Mouse (Mus musculus): ENCODE measurements around the gene Tjp3. TPM values are rescaled to one million over a fixed set of nuclear protein-coding genes. Genes with fewer than 3 reads are reported as not detected.
"Not testable (repeated sequence)": the region's sequence is repeated elsewhere in the genome, so short reads cannot be mapped to it uniquely, and the experiment has no call there.

Tjp3 gene
- total RNA-seq, 2 experiments from 2014 or later: 0.15 to 0.47 TPM

DNA sequence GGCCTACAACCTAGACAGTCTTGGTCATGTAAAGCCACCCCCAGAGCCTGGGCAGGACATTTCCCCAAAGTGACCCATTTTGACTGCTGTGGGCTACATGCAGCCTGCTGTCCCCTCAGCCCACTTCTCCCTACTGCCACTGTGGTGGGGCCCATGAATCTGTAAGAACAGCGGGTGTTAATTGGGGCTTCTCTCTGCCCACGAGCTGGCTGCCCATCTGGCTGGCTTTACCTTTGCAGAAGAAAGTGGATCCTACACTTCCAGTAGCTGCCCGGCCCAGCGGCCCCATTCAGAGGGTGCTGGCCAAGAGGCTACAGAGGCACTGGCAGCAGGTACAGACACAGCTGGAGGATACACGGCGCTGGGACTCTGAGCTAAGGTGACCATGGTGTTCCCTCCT lies 46.2 kb downstream of the Tjp3 start:
- DNase-seq (ENCODE audit: low spot score in 2 of 2): no peak
- intact Hi-C loops (cut with DNase I): no loop called here

DNA sequence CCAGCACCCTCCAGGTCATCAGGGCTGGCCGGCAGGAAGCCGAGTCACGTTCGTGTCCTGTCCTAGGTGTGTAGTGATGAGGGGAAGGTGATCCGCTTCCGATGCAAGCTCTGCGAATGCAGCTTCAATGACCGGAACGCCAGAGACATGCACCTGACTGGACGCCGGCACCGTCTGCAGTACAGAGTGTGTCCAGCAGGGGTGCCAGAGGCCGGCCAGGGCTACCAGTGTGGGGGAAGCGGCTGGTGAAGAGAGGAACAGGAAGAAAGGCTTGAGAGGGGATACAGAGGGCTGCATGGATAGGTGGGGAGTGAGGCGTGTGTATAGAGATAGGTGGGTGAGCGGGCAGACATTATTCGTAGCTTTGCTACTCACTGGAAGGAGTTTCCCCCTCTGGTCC lies 46.8 kb downstream of the Tjp3 start:
- intact Hi-C loops (cut with DNase I): loop anchor here (5.0 kb wide), 1 partner anchor 47 kb away; no protein-coding TSS in a partner anchor
- DNase-seq (ENCODE audit: low spot score in 2 of 2): peak; percentile 78 to 79

DNA sequence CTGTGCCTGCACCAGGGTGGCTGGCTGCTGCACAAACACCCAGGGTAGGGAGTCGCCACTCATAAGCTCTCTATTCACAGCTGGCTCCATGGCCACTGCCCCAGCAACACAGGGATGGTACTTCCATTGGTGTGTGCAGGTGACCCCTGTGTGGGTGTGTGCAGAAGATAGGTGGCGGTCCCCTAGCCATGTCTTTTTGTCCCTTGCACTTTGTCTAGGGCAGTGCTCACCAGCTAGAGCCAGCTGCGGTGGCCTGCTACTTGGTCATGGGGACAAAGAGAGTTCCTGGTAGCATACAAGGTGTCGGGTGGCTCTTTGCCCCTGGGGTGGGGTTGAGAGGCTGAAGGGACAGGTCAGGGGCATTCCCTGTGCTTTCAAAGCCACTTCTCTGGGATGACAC lies 47.2 kb downstream of the Tjp3 start:
- intact Hi-C loops (cut with DNase I): loop anchor here (5.0 kb wide), 1 partner anchor 47 kb away; no protein-coding TSS in a partner anchor

DNA sequence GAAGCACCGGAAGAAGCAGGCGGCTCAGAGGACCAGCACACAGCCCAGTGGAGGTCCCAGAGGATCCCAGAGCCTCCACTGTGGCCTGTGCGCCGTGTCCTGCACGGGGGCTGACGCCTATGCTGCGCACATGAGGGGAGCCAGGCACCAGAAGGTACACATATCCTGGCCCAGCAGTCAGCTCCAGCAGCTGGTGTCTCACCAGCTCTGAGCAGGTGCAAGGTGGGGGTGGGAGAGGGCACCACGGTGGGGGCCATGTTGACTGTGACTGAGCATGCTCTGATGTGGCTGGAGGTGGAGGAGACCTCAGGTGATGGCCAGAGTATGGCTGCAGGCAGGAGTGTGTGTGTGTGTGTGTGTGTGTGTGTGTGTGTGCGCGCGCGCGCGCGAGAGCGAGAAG lies 49.4 kb downstream of the Tjp3 start:
- intact Hi-C loops (cut with DNase I): loop anchor here (5.0 kb wide), 1 partner anchor 45 kb away; no protein-coding TSS in a partner anchor

More for the DNA sequence above, 47.2 kb downstream of the Tjp3 start:
- no peak for DNase-seq (ENCODE audit: low spot score in 2 of 2)

DNA sequence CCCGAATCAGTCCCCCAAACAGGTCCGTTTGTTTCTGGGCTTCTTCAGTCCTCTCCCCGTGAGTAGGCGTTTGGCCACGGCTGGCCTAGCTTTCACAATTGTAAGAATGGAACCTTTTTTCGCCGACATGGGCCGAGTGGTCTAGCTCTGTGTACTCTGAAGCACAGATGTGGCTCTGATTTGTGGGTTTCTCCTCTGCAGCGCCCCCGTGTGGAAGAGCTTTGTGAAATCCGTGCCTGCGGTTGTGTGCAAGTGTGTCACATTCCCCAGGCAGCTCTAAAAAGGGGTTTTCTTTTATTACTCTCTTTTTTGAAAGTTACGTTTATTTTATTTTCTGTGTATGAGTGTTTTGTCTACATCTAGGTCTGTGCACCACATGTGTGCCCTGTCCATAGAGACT lies 50.5 kb downstream of the Tjp3 start:
- intact Hi-C loops (cut with DNase I): loop anchor here (5.0 kb wide), 1 partner anchor 44 kb away; no protein-coding TSS in a partner anchor
- peak; percentile 76 to 81 for DNase-seq (ENCODE audit: low spot score in 2 of 2)

More for the DNA sequence above, 49.4 kb downstream of the Tjp3 start:
- DNase-seq (ENCODE audit: low spot score in 2 of 2): no peak

DNA sequence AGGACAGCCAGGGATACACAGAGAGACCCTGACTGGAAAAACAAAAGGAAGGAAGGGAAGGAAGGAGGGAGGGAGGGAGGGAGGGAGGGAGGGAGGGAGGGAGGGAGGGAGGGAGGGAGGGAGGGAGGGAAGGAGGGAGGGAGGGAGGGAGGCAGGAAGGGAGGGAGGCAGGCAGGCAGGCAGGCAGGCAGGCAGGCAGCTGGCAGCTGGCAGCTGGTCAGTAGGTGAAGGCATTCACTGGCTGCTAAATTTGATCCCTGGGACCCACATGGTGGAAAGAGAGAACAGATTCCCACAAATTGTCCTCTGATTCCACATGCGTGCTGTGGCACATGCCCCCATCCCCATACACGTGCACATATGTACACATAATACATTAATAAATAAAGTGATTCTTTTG lies 52.8 kb downstream of the Tjp3 start:
- DNase-seq (ENCODE audit: low spot score in 2 of 2): no peak
- intact Hi-C loops (cut with DNase I): no loop called here

DNA sequence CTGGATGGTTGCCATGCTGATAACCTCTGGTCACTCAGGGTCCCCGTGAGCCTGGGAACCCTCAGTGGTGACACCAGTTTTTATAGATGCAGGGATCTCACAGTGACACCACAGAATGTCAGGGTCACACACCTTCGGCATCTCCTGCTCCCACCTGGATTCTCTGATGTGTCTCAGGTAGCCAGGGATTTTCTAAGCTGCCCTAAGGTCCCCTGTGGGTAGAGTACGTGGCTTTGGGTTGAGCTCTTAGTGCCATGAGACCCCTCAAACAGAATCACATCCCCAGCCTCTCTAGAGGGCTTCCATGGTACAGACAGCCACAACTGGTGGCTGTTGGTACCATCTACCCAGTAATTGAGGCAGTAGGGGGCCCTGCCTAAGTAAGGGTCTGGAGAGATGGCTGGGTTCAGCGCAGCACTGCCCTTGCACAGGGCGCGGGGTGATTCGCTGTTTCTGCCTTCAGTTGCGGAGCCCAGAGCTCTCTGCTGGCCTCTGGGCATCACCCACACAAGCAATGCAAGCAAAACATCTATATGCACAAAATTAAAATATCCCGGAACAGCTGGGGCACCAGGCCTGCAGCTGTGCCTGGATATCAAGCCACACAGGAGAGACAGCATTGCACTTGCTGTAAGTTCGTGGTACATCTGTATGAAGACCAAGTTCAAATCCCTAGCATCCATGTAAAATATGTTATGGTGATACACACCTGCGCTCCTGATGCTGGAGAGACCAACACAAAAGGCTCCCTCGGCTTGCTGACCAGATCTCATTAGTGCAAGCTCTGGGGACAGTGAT lies 54.7 kb downstream of the Tjp3 start:
- intact Hi-C loops (cut with DNase I): no loop called here
- DNase-seq (ENCODE audit: low spot score in 2 of 2): no peak

DNA sequence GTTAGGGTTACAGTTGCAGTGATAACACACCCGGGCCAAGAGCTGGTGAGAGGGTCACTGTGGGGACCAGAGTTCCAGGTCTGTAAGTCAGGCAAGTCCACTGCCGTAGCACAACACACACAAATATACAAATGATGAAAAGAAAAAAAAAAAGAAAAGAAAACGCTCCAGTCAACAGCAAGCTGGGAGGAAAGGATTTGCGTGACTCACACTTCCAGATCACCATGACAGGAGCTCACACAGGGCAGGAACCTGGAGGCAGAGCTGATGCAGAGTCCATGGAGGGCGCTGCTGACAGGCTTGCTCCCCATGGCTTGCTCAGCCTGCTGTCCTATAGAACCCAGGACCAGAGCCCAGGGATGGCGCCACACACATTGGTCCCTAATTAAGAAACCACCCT lies 57.2 kb downstream of the Tjp3 start:
- no peak for DNase-seq (ENCODE audit: low spot score in 2 of 2)
- intact Hi-C loops (cut with DNase I): no loop called here

DNA sequence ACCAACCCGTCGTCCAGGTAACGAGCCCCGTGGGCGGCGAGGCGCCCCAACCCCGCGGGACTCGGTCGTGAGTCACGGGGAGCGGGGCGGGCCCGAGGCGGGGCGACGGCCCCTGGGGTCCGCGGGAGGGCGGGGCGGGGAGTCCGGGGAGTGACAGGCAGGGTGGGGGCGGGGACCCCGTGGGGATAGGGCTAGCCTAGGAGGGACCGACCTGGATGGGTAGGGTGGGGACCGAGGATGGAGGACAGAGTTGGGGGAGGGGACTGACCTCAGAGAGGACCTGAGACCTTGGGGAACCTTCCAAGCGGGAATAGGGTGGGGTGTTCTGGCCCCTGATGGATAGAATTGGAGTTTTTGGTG lies 58.2 kb downstream of the Tjp3 start:
- intact Hi-C loops (cut with DNase I): no loop called here
- DNase-seq (ENCODE audit: low spot score in 2 of 2): no peak

DNA sequence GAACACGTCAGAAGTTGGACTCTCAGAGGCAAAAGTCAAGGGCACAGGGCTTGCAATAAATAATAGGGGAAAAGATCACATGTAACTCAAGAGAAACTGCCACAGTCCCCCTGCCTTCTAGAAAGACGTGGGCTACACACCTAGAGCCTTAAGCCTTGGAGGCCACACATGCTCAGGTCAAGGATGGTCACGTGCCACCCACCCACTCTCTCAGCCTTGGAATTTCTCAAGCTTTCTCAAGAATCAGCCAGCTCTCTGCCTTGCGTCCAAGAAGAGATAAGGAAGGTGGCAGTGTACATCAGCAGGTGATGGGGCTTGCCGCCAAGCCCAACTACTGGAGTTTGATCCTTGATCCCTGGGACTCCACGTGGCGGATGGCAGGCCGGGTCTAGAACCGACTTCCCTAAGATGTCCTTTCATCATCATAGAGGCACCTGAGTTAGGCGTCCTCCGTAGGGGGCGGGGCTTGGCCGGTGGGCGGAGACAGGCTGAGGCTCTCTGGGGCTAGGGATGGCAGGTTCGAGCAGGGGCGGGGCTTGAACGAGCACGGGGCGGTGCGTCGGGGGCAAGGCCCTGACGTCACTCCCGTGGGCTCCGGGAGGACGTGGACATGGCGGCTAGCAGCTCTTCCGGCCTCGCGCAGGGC lies 58.7 kb downstream of the Tjp3 start, which contains the start of gene Zfr2:
Gene Zfr2, plus strand, starts transcription at position 576 of the 646 bp plus-strand sequence.
- DNase-seq (ENCODE audit: low spot score in 2 of 2): peak; percentile 93
- intact Hi-C loops (cut with DNase I): no loop called here

DNA sequence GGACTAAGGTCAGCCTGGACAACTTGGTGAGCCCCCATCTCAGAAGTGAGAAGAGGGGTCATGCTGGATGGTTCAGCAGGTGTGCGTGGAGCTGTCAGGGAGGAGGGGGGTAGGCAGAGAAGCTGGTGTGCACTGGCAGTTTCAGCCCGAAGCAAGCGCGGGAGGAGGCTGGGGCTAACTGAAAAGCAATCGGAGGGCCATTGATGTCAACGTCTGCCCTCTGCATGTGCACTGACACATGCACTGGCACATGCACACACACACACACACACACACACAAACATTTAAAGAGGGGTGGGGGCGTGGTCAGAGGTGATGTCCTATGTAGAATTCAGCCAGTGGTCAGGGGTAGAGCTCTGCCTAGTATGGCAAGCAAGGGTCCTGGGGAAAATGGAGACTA lies 59.9 kb downstream of the Tjp3 start:
- no peak for DNase-seq (ENCODE audit: low spot score in 2 of 2)
- intact Hi-C loops (cut with DNase I): no loop called here

DNA sequence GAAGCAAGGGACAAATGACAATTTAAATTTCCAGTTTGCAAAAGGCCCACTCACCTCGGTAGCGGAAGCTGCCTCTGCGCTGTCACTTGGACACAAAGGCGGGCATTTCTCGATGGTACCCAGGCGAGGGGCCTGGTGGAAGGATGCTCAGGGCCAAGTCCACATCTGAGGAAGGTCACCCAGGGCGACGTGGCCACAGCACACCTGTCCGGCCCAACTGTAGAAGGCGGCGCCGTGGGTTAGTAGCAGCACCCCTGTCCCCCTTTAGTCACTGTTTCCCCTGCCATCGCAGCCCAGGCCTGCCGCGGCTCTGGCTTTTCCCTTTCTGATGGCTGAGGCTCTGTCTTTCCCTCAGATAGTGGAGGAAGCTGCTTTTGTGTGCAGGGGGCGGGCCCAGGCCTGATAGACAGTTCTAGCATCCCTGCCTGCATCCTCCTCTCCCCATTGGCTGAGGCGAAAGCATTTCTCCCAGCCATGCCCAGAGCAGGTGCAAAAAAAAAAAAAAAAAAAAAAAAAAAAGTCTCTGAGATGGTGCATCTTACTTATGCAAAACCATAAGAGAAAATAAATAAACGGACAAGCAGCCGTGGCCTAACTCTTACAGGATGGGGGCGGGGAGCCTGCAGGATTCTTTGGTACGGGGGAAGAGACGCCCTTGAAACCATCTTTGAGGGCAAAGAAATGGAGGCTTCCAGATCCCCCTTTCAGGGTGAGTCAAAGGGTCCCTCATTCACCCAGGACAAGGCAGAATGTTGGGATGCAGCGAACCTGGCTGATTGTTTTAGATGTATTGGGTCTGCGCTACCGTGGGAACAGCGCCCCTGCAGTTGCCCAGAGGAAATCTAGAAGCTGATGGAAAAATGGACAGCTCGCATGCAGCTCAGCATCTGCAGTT lies 60.7 kb downstream of the Tjp3 start, which contains the start of gene Atcay:
Gene Atcay, minus strand, starts transcription at position 396 of the 895 bp plus-strand sequence.
- intact Hi-C loops (cut with DNase I): no loop called here

DNA sequence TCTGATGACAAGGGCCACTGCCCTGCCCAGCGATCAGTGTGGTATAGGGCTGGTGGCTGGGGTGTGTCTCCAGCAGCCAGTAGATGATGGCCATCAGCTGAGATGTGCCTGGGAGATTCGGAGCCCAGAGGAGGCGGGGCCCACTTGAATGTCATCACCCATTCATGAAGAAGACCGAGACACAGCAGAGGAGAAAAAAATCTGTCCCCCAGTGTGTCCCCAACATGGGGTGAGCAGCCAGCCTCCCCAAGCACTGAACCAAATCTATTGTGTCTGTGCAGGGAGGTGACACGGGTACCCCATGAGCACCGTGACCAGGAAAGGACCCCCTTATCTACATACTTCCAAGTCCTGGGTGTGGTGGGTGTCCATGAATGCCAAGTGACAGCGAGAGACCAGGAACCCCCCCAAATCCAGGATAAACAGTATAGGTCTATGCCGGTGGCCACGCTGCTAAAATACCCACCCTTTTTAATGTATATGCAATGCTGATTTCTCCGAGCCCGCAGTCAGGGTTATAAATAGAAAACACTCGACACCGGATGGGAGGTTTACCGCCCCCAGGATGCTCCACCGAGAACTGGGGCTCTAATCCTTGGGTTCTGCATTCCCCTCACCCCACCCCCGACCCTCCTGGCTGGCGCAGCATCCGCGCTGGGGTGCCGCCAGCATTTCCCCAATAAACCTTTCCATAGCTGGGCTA lies 61.5 kb downstream of the Tjp3 start:
- intact Hi-C loops (cut with DNase I): no loop called here
- DNase-seq (ENCODE audit: low spot score in 2 of 2): peak in 1 of 2 experiments; percentile 68

More for the DNA sequence above, 60.7 kb downstream of the Tjp3 start, which contains the start of gene Atcay:
- DNase-seq (ENCODE audit: low spot score in 2 of 2): peak; percentile 89 to 91

DNA sequence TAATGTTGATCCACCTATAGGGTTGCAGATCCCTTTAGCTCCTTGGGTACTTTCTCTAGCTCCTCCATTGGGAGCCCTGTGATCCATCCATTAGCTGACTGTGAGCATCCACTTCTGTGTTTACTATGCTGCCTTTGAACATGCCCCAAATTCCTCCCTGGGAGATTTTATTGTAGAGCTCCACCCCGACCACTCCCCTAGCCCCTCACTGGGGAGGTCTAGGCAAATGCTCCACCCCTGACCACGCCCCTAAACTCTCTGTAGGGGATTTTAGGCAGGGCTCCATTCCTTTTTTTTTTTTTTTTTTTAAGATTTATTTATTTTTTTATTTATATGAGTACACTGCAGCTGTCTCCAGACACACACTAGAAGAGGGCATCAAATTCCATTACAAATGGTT lies 67.7 kb downstream of the Tjp3 start:
- intact Hi-C loops (cut with DNase I); DNase-seq (ENCODE audit: low spot score in 2 of 2): not testable (repeated sequence)

Small RNA genes lying within 50 kb of the gene (microRNA-seq; reads per million reads assigned to microRNA genes)
- gene Mir3057: 41.2 to 55.5 reads per million in 2 experiments

Other genes starting within 250 kb of the Tjp3 start
- gene Sgta, start 231.4 kb downstream of the Tjp3 start, total RNA-seq (2021): 100 to 1,000 TPM; 178 to 186 TPM
- gene Thop1, start 221.5 kb downstream of the Tjp3 start, total RNA-seq (2021): 10 to 100 TPM; 51.1 to 51.2 TPM
- under 1 TPM; 0.15 to 0.44 TPM for gene Creb3l3, start 192.7 kb downstream of the Tjp3 start, total RNA-seq (2021)
- 100 to 1,000 TPM; 116 to 122 TPM for gene Map2k2, start 185.7 kb downstream of the Tjp3 start, total RNA-seq (2021)
- 10 to 100 TPM; 74.8 to 76.0 TPM for gene Zbtb7a, start 156.4 kb downstream of the Tjp3 start, total RNA-seq (2021)
- gene Pias4, start 123.7 kb downstream of the Tjp3 start, total RNA-seq (2021): 10 to 100 TPM; 23.7 to 29.9 TPM
- 100 to 1,000 TPM; 936 to 941 TPM for gene Eef2, start 115.0 kb downstream of the Tjp3 start, total RNA-seq (2021)
- 10 to 100 TPM; 72.2 to 73.3 TPM for gene Dapk3, start 108.6 kb downstream of the Tjp3 start, total RNA-seq (2021)
- not detected for gene 4930442H23Rik, start 107.7 kb downstream of the Tjp3 start, total RNA-seq (2021)
- gene Nmrk2, start 89.5 kb downstream of the Tjp3 start, total RNA-seq (2021): under 1 TPM in 1 of 2 experiments, not detected in 1; 0.17 TPM
- 100 to 1,000 TPM; 196 to 211 TPM for gene Atcay, start 60.7 kb downstream of the Tjp3 start, total RNA-seq (2021)
- 10 to 100 TPM; 66.1 to 66.7 TPM for gene Zfr2, start 58.4 kb downstream of the Tjp3 start, total RNA-seq (2021)
- gene Matk, start 38.6 kb downstream of the Tjp3 start, total RNA-seq (2021): 100 to 1,000 TPM; 226 to 227 TPM
- 10 to 100 TPM; 39.0 to 41.4 TPM for gene Mrpl54, start 24.6 kb downstream of the Tjp3 start, total RNA-seq (2021)
- gene Apba3, start 24.6 kb downstream of the Tjp3 start, total RNA-seq (2021): 10 to 100 TPM; 34.8 to 35.8 TPM
- 100 to 1,000 TPM; 391 to 396 TPM for gene Pip5k1c, start 1.4 kb upstream of the Tjp3 start, total RNA-seq (2021)
- 10 to 100 TPM; 25.1 to 27.2 TPM for gene Cactin, start 29.5 kb upstream of the Tjp3 start, total RNA-seq (2021)
- 1 to 10 TPM; 1.3 to 1.5 TPM for gene Tbxa2r, start 37.1 kb upstream of the Tjp3 start, total RNA-seq (2021)
- under 1 TPM; 0.51 to 0.97 TPM for gene Gipc3, start 51.7 kb upstream of the Tjp3 start, total RNA-seq (2021)
- gene Hmg20b, start 58.9 kb upstream of the Tjp3 start, total RNA-seq (2021): 10 to 100 TPM; 21.4 to 23.3 TPM
- 10 to 100 TPM; 37.8 to 38.9 TPM for gene Mfsd12, start 65.9 kb upstream of the Tjp3 start, total RNA-seq (2021)
- gene 4930404N11Rik, start 74.2 kb upstream of the Tjp3 start, total RNA-seq (2021): 1 to 10 TPM in 1 of 2 experiments, under 1 TPM in 1; 0.93 to 1.3 TPM
- gene Fzr1, start 86.9 kb upstream of the Tjp3 start, total RNA-seq (2021): 10 to 100 TPM; 74.8 to 80.3 TPM
- 10 to 100 TPM; 82.4 to 88.6 TPM for gene Dohh, start 92.8 kb upstream of the Tjp3 start, total RNA-seq (2021)
- gene Gm48551, start 92.9 kb upstream of the Tjp3 start, total RNA-seq (2021): 1 to 10 TPM; 2.4 to 3.2 TPM
- gene Gm48552, start 97.4 kb upstream of the Tjp3 start, total RNA-seq (2021): 1 to 10 TPM; 2.8 to 4.7 TPM
- 1 to 10 TPM; 1.8 to 1.9 TPM for gene Smim24, start 101.5 kb upstream of the Tjp3 start, total RNA-seq (2021)
- gene Nfic, start 164.1 kb upstream of the Tjp3 start, total RNA-seq (2021): 10 to 100 TPM; 67.0 to 69.8 TPM
- gene Celf5, start 191.1 kb upstream of the Tjp3 start, total RNA-seq (2021): 100 to 1,000 TPM; 280 to 299 TPM
- gene Ncln, start 204.8 kb upstream of the Tjp3 start, total RNA-seq (2021): 100 to 1,000 TPM in 1 of 2 experiments, 10 to 100 TPM in 1; 80.2 to 104 TPM
- under 1 TPM; 0.33 to 0.44 TPM for gene S1pr4, start 208.6 kb upstream of the Tjp3 start, total RNA-seq (2021)
- gene Gna15, start 232.6 kb upstream of the Tjp3 start, total RNA-seq (2021): 1 to 10 TPM; 2.2 to 3.2 TPM